Mouse (Mus musculus): ENCODE data around the gene Slc38a7.
"Not testable (repeated sequence)": the region's sequence is repeated elsewhere in the genome, so short reads cannot be mapped to it uniquely, and the experiment has no call there.

Gene Slc38a7

GRCm38 (mm10) chr8:95848734-95849464 is 4.4 kb downstream of the Slc38a7 start:
- DNase-seq: no peak

- no peak for DNase-seq
These were observed 5.2 kb downstream of the Slc38a7 start for GRCm38 (mm10) chr8:95848061-95848551.

- no peak for DNase-seq
These were observed 8.3 kb downstream of the Slc38a7 start for GRCm38 (mm10) chr8:95845026-95845425.

- no peak for DNase-seq
These were observed 9.4 kb downstream of the Slc38a7 start for GRCm38 (mm10) chr8:95843968-95844367.

- DNase-seq: no peak
These were observed 11.9 kb downstream of the Slc38a7 start for GRCm38 (mm10) chr8:95841436-95841835.

GRCm38 (mm10) chr8:95839289-95839688 is 14.1 kb downstream of the Slc38a7 start:
- DNase-seq: no peak

GRCm38 (mm10) chr8:95837266-95837665 is 16.1 kb downstream of the Slc38a7 start:
- no peak for DNase-seq

GRCm38 (mm10) chr8:95835891-95836290 is 17.4 kb downstream of the Slc38a7 start:
- no peak for DNase-seq

- no peak for DNase-seq
These were observed 19.8 kb downstream of the Slc38a7 start for GRCm38 (mm10) chr8:95833435-95833984.

GRCm38 (mm10) chr8:95832603-95833434 is 20.5 kb downstream of the Slc38a7 start:
- peak; percentile 83 to 87 for DNase-seq

- no peak for DNase-seq
These were observed 23.2 kb downstream of the Slc38a7 start for GRCm38 (mm10) chr8:95830144-95830543.

GRCm38 (mm10) chr8:95825162-95825561 is 28.2 kb downstream of the Slc38a7 start, which contains the start of gene Sap18b:
Gene Sap18b, plus strand, starts transcription at chr8:95825346.
- DNase-seq: not testable (repeated sequence)

- no peak for DNase-seq
These were observed 30.6 kb downstream of the Slc38a7 start for GRCm38 (mm10) chr8:95822699-95823098.

GRCm38 (mm10) chr8:95822096-95822495 is 31.2 kb downstream of the Slc38a7 start:
- no peak for DNase-seq

GRCm38 (mm10) chr8:95821266-95821665 is 32.1 kb downstream of the Slc38a7 start:
- DNase-seq: no peak

GRCm38 (mm10) chr8:95818211-95818610 is 35.1 kb downstream of the Slc38a7 start:
- DNase-seq: no peak

- DNase-seq: no peak
These were observed 35.7 kb downstream of the Slc38a7 start for GRCm38 (mm10) chr8:95817597-95817996.

GRCm38 (mm10) chr8:95816044-95816708 is 37.2 kb downstream of the Slc38a7 start:
- no peak for DNase-seq

- DNase-seq: no peak
These were observed 43.2 kb downstream of the Slc38a7 start for GRCm38 (mm10) chr8:95810184-95810591.

- no peak for DNase-seq
These were observed 44.2 kb downstream of the Slc38a7 start for GRCm38 (mm10) chr8:95809116-95809515.

GRCm38 (mm10) chr8:95808631-95809030 is 44.7 kb downstream of the Slc38a7 start:
- no peak for DNase-seq

GRCm38 (mm10) chr8:95807861-95808260 is 45.5 kb downstream of the Slc38a7 start:
- peak; percentile 91 to 96 for DNase-seq

- DNase-seq: peak; percentile 95 to 96
These were observed 46.0 kb downstream of the Slc38a7 start, which contains the start of gene Cnot1 for GRCm38 (mm10) chr8:95807331-95807843. Gene Cnot1, minus strand, starts transcription at chr8:95807464.

Data from cerebellum, adult 18-20 months (tissue).